Mouse (Mus musculus): ENCODE data around the gene Tdo2. TPM values are rescaled to one million over a fixed set of nuclear protein-coding genes. Genes with fewer than 3 reads are reported as not detected.

The Tdo2 gene
- polyA plus RNA-seq (2016; fragmentation: Nextera tagmentation; extraction: Ambion mirVana) = 0.10 TPM in 1 of 2 replicates, not detected in the other

- Histone ChIP-seq H3K4me3 (replicated peaks) (no peak within 1 kb of the TSS), H3K4me2 (no peak within 1 kb of the TSS), H3K9ac (no peak within 1 kb of the TSS), H3K27me3 (no peaks in the 10 kb centered on the region), H3K9me3 (no peaks in the 10 kb centered on the region), H3K27ac (no peak within 1 kb of the TSS), H3K36me3 (replicated peaks) (no peaks in the 10 kb centered on the region), H3K4me1 (no peaks in the 10 kb centered on the region)
- ATAC-seq (ENCODE audit: low FRiP score) = no peak
Measured at GRCm38 (mm10) chr3:81976102-81976501, at the start of gene Tdo2. TSS of gene Tdo2 (minus strand) at chr3:81976202.

- ATAC-seq (ENCODE audit: low FRiP score) = no peak
- 74% methylated on average over 3 of the region's 3 CpGs for WGBS
Measured at GRCm38 (mm10) chr3:82023065-82023464, 47.1 kb upstream of the Tdo2 start.

GRCm38 (mm10) chr3:82022421-82022920, 46.5 kb upstream of the Tdo2 start:
- no peak overlapping the region for H3K9ac ChIP-seq
- H3K9me3 ChIP-seq = no peaks in the 10 kb centered on the region
- no peaks in the 10 kb centered on the region for H3K36me3 ChIP-seq (replicated peaks)
- WGBS = 90% methylated on average over 8 of the region's 8 CpGs
- no peaks in the 10 kb centered on the region for H3K4me1 ChIP-seq
- ATAC-seq (ENCODE audit: low FRiP score) = no peak
- no peak overlapping the region for H3K4me3 ChIP-seq (replicated peaks)
- H3K4me2 ChIP-seq = no peak overlapping the region
- H3K27me3 ChIP-seq = no peaks in the 10 kb centered on the region
- no peak overlapping the region for H3K27ac ChIP-seq

More at GRCm38 (mm10) chr3:82023065-82023464, 47.1 kb upstream of the Tdo2 start:
- no peaks in the 10 kb centered on the region for H3K4me1 ChIP-seq
- H3K27me3 ChIP-seq = no peaks in the 10 kb centered on the region
- H3K36me3 ChIP-seq (replicated peaks) = no peaks in the 10 kb centered on the region
- no peak overlapping the region for H3K4me2 ChIP-seq
- H3K9ac ChIP-seq = no peak overlapping the region
- H3K27ac ChIP-seq = no peak overlapping the region
- no peaks in the 10 kb centered on the region for H3K9me3 ChIP-seq
- no peak overlapping the region for H3K4me3 ChIP-seq (replicated peaks)

GRCm38 (mm10) chr3:82014148-82014703, 38.2 kb upstream of the Tdo2 start:
- no peak overlapping the region for H3K9ac ChIP-seq
- no peaks in the 10 kb centered on the region for H3K27me3 ChIP-seq
- no peaks in the 10 kb centered on the region for H3K36me3 ChIP-seq (replicated peaks)
- H3K9me3 ChIP-seq = no peaks in the 10 kb centered on the region
- H3K27ac ChIP-seq = no peak overlapping the region
- no peak for ATAC-seq (ENCODE audit: low FRiP score)
- 37% methylated on average over 7 of the region's 7 CpGs for WGBS
- H3K4me1 ChIP-seq = no peaks in the 10 kb centered on the region
- H3K4me2 ChIP-seq = no peak overlapping the region
- no peak overlapping the region for H3K4me3 ChIP-seq (replicated peaks)

GRCm38 (mm10) chr3:82007002-82007401, 31.0 kb upstream of the Tdo2 start:
- ATAC-seq (ENCODE audit: low FRiP score) = no peak
- WGBS = 90% methylated on average over 1 of the region's 1 CpGs
- Histone ChIP-seq H3K4me1 (no peaks in the 10 kb centered on the region), H3K4me2 (no peak overlapping the region), H3K27me3 (no peaks in the 10 kb centered on the region), H3K36me3 (replicated peaks) (no peaks in the 10 kb centered on the region), H3K4me3 (replicated peaks) (no peak overlapping the region), H3K9me3 (no peaks in the 10 kb centered on the region), H3K27ac (no peak overlapping the region), H3K9ac (no peak overlapping the region)

GRCm38 (mm10) chr3:81995988-81996387, 20.0 kb upstream of the Tdo2 start:
- Histone ChIP-seq H3K36me3 (replicated peaks) (no peaks in the 10 kb centered on the region), H3K9ac (no peak overlapping the region), H3K27me3 (no peaks in the 10 kb centered on the region), H3K9me3 (no peaks in the 10 kb centered on the region), H3K27ac (no peak overlapping the region), H3K4me1 (no peaks in the 10 kb centered on the region), H3K4me3 (replicated peaks) (no peak overlapping the region), H3K4me2 (no peak overlapping the region)
- WGBS = 0% methylated on average over 1 of the region's 1 CpGs
- peak; percentile 28; the same call in 1 of the 2 replicates for ATAC-seq (ENCODE audit: low FRiP score)

GRCm38 (mm10) chr3:81995371-81995770, 19.4 kb upstream of the Tdo2 start:
- no peak overlapping the region for H3K4me3 ChIP-seq (replicated peaks)
- no peak overlapping the region for H3K27ac ChIP-seq
- WGBS = 41% methylated on average over 4 of the region's 4 CpGs
- no peaks in the 10 kb centered on the region for H3K9me3 ChIP-seq
- no peaks in the 10 kb centered on the region for H3K27me3 ChIP-seq
- H3K36me3 ChIP-seq (replicated peaks) = no peaks in the 10 kb centered on the region
- no peak overlapping the region for H3K4me2 ChIP-seq
- no peak overlapping the region for H3K9ac ChIP-seq
- no peaks in the 10 kb centered on the region for H3K4me1 ChIP-seq
- no peak for ATAC-seq (ENCODE audit: low FRiP score)

GRCm38 (mm10) chr3:81990531-81990930, 14.5 kb upstream of the Tdo2 start:
- Histone ChIP-seq H3K9me3 (no peaks in the 10 kb centered on the region), H3K9ac (no peak overlapping the region), H3K27ac (no peak overlapping the region), H3K4me2 (no peak overlapping the region), H3K4me3 (replicated peaks) (no peak overlapping the region), H3K4me1 (no peaks in the 10 kb centered on the region), H3K36me3 (replicated peaks) (no peaks in the 10 kb centered on the region), H3K27me3 (no peaks in the 10 kb centered on the region)
- WGBS = 78% methylated on average over 3 of the region's 3 CpGs
- no peak for ATAC-seq (ENCODE audit: low FRiP score)

GRCm38 (mm10) chr3:81989692-81990141, 13.7 kb upstream of the Tdo2 start:
- no peak overlapping the region for H3K4me3 ChIP-seq (replicated peaks)
- H3K9me3 ChIP-seq = no peaks in the 10 kb centered on the region
- no peak overlapping the region for H3K27ac ChIP-seq
- no peaks in the 10 kb centered on the region for H3K4me1 ChIP-seq
- 56% methylated on average over 2 of the region's 2 CpGs for WGBS
- ATAC-seq (ENCODE audit: low FRiP score) = no peak
- no peaks in the 10 kb centered on the region for H3K27me3 ChIP-seq
- no peak overlapping the region for H3K4me2 ChIP-seq
- H3K9ac ChIP-seq = no peak overlapping the region
- H3K36me3 ChIP-seq (replicated peaks) = no peaks in the 10 kb centered on the region

- no peaks in the 10 kb centered on the region for H3K27me3 ChIP-seq
- no peak overlapping the region for H3K4me3 ChIP-seq (replicated peaks)
- WGBS = 95% methylated on average over 3 of the region's 3 CpGs
- no peaks in the 10 kb centered on the region for H3K4me1 ChIP-seq
- no peak for ATAC-seq (ENCODE audit: low FRiP score)
- no peak overlapping the region for H3K27ac ChIP-seq
- no peaks in the 10 kb centered on the region for H3K36me3 ChIP-seq (replicated peaks)
- H3K9me3 ChIP-seq = no peaks in the 10 kb centered on the region
- H3K9ac ChIP-seq = no peak overlapping the region
- no peak overlapping the region for H3K4me2 ChIP-seq
Measured at GRCm38 (mm10) chr3:81987628-81988027, 11.6 kb upstream of the Tdo2 start.

GRCm38 (mm10) chr3:81986103-81986502, 10.1 kb upstream of the Tdo2 start:
- no peak for ATAC-seq (ENCODE audit: low FRiP score)
- H3K4me2 ChIP-seq = no peak overlapping the region
- no peaks in the 10 kb centered on the region for H3K27me3 ChIP-seq
- no peak overlapping the region for H3K4me3 ChIP-seq (replicated peaks)
- H3K4me1 ChIP-seq = no peaks in the 10 kb centered on the region
- 100% methylated on average over 2 of the region's 2 CpGs for WGBS
- no peaks in the 10 kb centered on the region for H3K9me3 ChIP-seq
- H3K27ac ChIP-seq = no peak overlapping the region
- H3K9ac ChIP-seq = no peak overlapping the region
- no peaks in the 10 kb centered on the region for H3K36me3 ChIP-seq (replicated peaks)

GRCm38 (mm10) chr3:81985100-81985499, 9.1 kb upstream of the Tdo2 start:
- H3K27ac ChIP-seq = no peak overlapping the region
- 69% methylated on average over 1 of the region's 1 CpGs for WGBS
- H3K4me2 ChIP-seq = no peak overlapping the region
- no peaks in the 10 kb centered on the region for H3K36me3 ChIP-seq (replicated peaks)
- no peak overlapping the region for H3K9ac ChIP-seq
- no peak overlapping the region for H3K4me3 ChIP-seq (replicated peaks)
- H3K4me1 ChIP-seq = no peaks in the 10 kb centered on the region
- no peak for ATAC-seq (ENCODE audit: low FRiP score)
- no peaks in the 10 kb centered on the region for H3K27me3 ChIP-seq
- no peaks in the 10 kb centered on the region for H3K9me3 ChIP-seq

- Histone ChIP-seq H3K36me3 (replicated peaks) (no peaks in the 10 kb centered on the region), H3K4me3 (replicated peaks) (no peak overlapping the region), H3K4me2 (no peak overlapping the region), H3K27me3 (no peaks in the 10 kb centered on the region), H3K9me3 (no peaks in the 10 kb centered on the region), H3K4me1 (no peaks in the 10 kb centered on the region), H3K9ac (no peak overlapping the region), H3K27ac (no peak overlapping the region)
- ATAC-seq (ENCODE audit: low FRiP score) = no peak
- 83% methylated on average over 8 of the region's 8 CpGs for WGBS
Measured at GRCm38 (mm10) chr3:81983120-81983895, 7.3 kb upstream of the Tdo2 start.

All from forebrain, embryonic 12.5 days (tissue).